Mouse (Mus musculus): ENCODE measurements around the gene Ptpra.

- TF ChIP-seq POLR2A (IDR thresholded peaks at IDR 0.05; ENCODE audit: insufficient read length, low read depth), result no peak
- TF ChIP-seq USF1 (IDR thresholded peaks at IDR 0.05; ENCODE audit: low read depth), result no peak
- TF ChIP-seq MYOD1 (IDR thresholded peaks at IDR 0.05; ENCODE audit: control insufficient read depth in 1 of 3, insufficient read length in 2 of 3, low read depth in 2 of 3), result no peak
- TF ChIP-seq MAX (IDR thresholded peaks at IDR 0.05; ENCODE audit: low read depth), result no peak
- no peak for TF ChIP-seq MYOG (IDR thresholded peaks at IDR 0.05; ENCODE audit: control insufficient read depth in 1 of 3, insufficient read depth in 1 of 3, insufficient read length in 2 of 3, low read depth in 2 of 3)
These were observed 96.9 kb downstream of the Ptpra start for GRCm38 (mm10) chr2:130546957-130547356.

Data from myocyte (in vitro differentiated cells).